Mouse (Mus musculus) spleen, adult 2 months (tissue): ENCODE measurements around the gene Gucy2e.

Source experiments
- CTCF ChIP-seq: fragments of 200-500 bp; IDR thresholded peaks from 2 replicates; pipeline ENCODE4 v1.5.1; 2011; ENCODE audit warnings: mild to moderate bottlenecking, inconsistent platforms; ENCODE audit not compliant: insufficient read depth, insufficient read length, insufficient replicate concordance; ENCODE audit errors: extremely low read depth
- POLR2A ChIP-seq: fragments of 200-500 bp; IDR thresholded peaks from 2 replicates; pipeline ENCODE4 v1.6.1; 2011; ENCODE audit warnings: low read depth, low read length, inconsistent platforms

DNA sequence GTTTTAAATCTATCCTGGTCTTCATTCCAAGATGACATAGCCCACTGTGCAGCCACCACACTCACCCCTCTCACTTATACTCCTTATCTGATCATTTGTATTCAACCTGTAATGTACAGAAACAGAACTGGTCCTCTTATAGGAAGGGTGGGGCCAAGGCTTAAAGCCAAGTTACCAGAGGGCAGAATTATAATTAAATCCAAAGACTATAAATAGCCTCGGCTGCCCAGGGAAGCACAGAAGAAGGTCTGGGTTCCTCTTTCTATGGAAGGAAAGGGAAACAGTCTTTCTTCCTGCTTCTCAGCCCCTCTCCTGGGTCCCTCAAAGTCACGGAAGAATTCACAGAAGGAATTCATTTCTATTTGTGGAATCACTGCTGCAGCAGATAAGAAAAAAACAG, 8.8 kb upstream of the Gucy2e start:
- no peak for TF ChIP-seq POLR2A
- TF ChIP-seq CTCF, result no peak
